Mouse (Mus musculus) liver, postnatal 0 days (tissue): ENCODE measurements around the gene Map3k15.

ENCODE experiments used
- CTCF ChIP-seq: sonication (generic); IDR thresholded peaks from 2 replicates; pipeline ENCODE4 v1.5.1; 2016; ENCODE audit warnings: antibody characterized with exemption, low read depth
- EP300 ChIP-seq: IDR thresholded peaks from 2 replicates; pipeline ENCODE4 v1.6.1; 2016; ENCODE audit warnings: antibody characterized with exemption, low read depth, mild to moderate bottlenecking

GRCm38 (mm10) chrX:159961385-159961784 lies 26.8 kb upstream of the Map3k15 start:
- TF ChIP-seq CTCF (no peak), EP300 (no peak)
